Mouse (Mus musculus) liver, postnatal 0 days (tissue): ENCODE measurements around the gene Ttll3. TPM values are rescaled to one million over a fixed set of nuclear protein-coding genes. Genes with fewer than 3 reads are reported as not detected.

Experiments
- ATAC-seq: fragments of 200-750 bp; cut with Nextera tagmentation; 2 replicates; pipeline ENCODE4 v1.8.0; 2017; ENCODE audit warnings: mild to moderate bottlenecking, moderate library complexity
- DNase-seq: peaks from one replicate; pipeline ENCODE4 v3.0.0-alpha.2; 2016
- H3K27ac ChIP-seq: fragments of 300-500 bp; sonication (generic); 2 replicates; pipeline ENCODE4 v1.5.1; 2014; ENCODE audit warnings: antibody characterized with exemption, moderate library complexity, mild to moderate bottlenecking, low read depth
- H3K27me3 ChIP-seq: fragments of 300-500 bp; sonication (generic); 2 replicates; pipeline ENCODE4 v1.6.1; 2014; ENCODE audit warnings: low read length, control low read depth, mixed read lengths; ENCODE audit not compliant: insufficient read depth
- H3K36me3 ChIP-seq: fragments of 300-500 bp; sonication (generic); replicated peaks from 2 replicates; pipeline ENCODE4 v1.6.1; 2014; ENCODE audit warnings: mild to moderate bottlenecking, control low read depth, low read length, moderate library complexity, mixed read lengths; ENCODE audit not compliant: insufficient read depth
- H3K4me1 ChIP-seq: fragments of 300-500 bp; sonication (generic); 2 replicates; pipeline ENCODE4 v1.6.1; 2014; ENCODE audit warnings: antibody characterized with exemption, mild to moderate bottlenecking, control low read depth; ENCODE audit not compliant: insufficient read depth
- H3K4me2 ChIP-seq: fragments of 300-500 bp; sonication (generic); 2 replicates; pipeline ENCODE4 v1.6.1; 2014; ENCODE audit warnings: low read depth, mild to moderate bottlenecking, low read length, moderate library complexity, mixed read lengths
- H3K4me3 ChIP-seq: fragments of 300-500 bp; sonication (generic); 2 replicates; pipeline ENCODE4 v1.5.1; 2014; ENCODE audit warnings: low read depth, low read length
- H3K9ac ChIP-seq: fragments of 300-500 bp; sonication (generic); replicated peaks from 2 replicates; pipeline ENCODE4 v1.6.1; 2014; ENCODE audit warnings: mild to moderate bottlenecking, moderate library complexity
- H3K9me3 ChIP-seq: fragments of 300-500 bp; sonication (generic); 2 replicates; pipeline ENCODE4 v1.6.1; 2016; ENCODE audit warnings: mild to moderate bottlenecking, control low read depth, low read length, mixed read lengths
- CTCF ChIP-seq: sonication (generic); IDR thresholded peaks from 2 replicates; pipeline ENCODE4 v1.5.1; 2016; ENCODE audit warnings: antibody characterized with exemption, low read depth
- EP300 ChIP-seq: IDR thresholded peaks from 2 replicates; pipeline ENCODE4 v1.6.1; 2016; ENCODE audit warnings: antibody characterized with exemption, low read depth, mild to moderate bottlenecking
- WGBS: fragments of 180-500 bp; shearing (Covaris S2); extraction: QIAGEN DNeasy Blood & Tissue Kit; methylation state at CpG from one replicate; pipeline ENCODE4 v1.1.7; 2014; ENCODE audit not compliant: insufficient replicate concordance; 5-methylcytosine and 5-hydroxymethylcytosine counted together
- polyA plus RNA-seq: library from polyadenylated mRNA; unstranded; fragments of >200 nt; fragmentation: Nextera tagmentation; extraction: Ambion mirVana; gene quantifications from 2 replicates; pipeline ENCODE4 v1.2.1, GENCODE M21; 2015

Gene Ttll3
- polyA plus RNA-seq, 1 experiment from 2014 or later: 0.83 TPM

- H3K4me3 ChIP-seq: no peak overlapping the region
Observed at GRCm38 (mm10) chr6:113350538-113350937, 38.5 kb upstream of the Ttll3 start.

DNA sequence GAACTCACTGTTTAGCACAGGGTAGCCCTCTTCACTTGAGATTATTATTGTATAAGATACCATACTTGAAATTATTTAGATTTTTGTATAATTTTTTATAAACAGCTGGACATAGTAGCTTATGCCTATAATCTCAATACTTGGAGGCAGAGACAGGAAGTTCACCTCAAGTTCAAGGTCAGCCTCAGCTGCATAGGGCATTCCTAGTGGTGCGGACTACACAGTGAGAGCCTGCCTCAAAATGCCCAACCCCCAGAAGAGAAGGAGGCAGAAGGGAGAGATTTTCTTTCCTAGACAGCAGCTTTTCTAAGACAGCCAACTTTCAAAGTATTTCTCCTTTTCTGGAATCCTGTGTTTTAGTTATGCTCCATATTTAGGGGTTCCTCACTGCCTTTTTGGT is 37.9 kb upstream of the Ttll3 start:
- H3K4me1 ChIP-seq: no peaks in the 10 kb centered on the region
- no peak for TF ChIP-seq EP300
- TF ChIP-seq CTCF: no peak
- ATAC-seq (no peak), DNase-seq (no peak)
- H3K27ac ChIP-seq: 0 out of 2 replicates have a peak overlapping the region, but pooled peaks have one; percentile 30
- no peaks in the 10 kb centered on the region for H3K27me3 ChIP-seq
- no peaks in the 10 kb centered on the region for H3K9me3 ChIP-seq
- H3K36me3 ChIP-seq: no peaks in the 10 kb centered on the region
- WGBS: 74% methylated on average over 1 of the region's 1 CpGs
- H3K4me3 ChIP-seq: no peak overlapping the region
- H3K4me2 ChIP-seq: no peak overlapping the region
- no peak overlapping the region for H3K9ac ChIP-seq

More at GRCm38 (mm10) chr6:113350538-113350937, 38.5 kb upstream of the Ttll3 start:
- Histone ChIP-seq H3K9me3 (no peaks in the 10 kb centered on the region), H3K9ac (no peak overlapping the region), H3K27me3 (no peaks in the 10 kb centered on the region), H3K4me2 (no peak overlapping the region), H3K4me1 (no peaks in the 10 kb centered on the region), H3K27ac (no peak overlapping the region), H3K36me3 (no peaks in the 10 kb centered on the region)
- ATAC-seq: no peak
- no peak for DNase-seq
- TF ChIP-seq EP300: no peak
- no peak for TF ChIP-seq CTCF

- Histone ChIP-seq H3K27ac (0 out of 2 replicates have a peak overlapping the region, but pooled peaks have one; percentile 30), H3K4me3 (no peak overlapping the region), H3K4me2 (no peak overlapping the region), H3K4me1 (no peaks in the 10 kb centered on the region), H3K36me3 (no peaks in the 10 kb centered on the region), H3K27me3 (no peaks in the 10 kb centered on the region), H3K9ac (no peak overlapping the region), H3K9me3 (no peaks in the 10 kb centered on the region)
- TF ChIP-seq EP300: no peak
- no peak for TF ChIP-seq CTCF
- ATAC-seq (no peak), DNase-seq (no peak)
- WGBS: 32% methylated on average over 10 of the region's 10 CpGs
Observed at GRCm38 (mm10) chr6:113351653-113352052, 37.4 kb upstream of the Ttll3 start.

DNA sequence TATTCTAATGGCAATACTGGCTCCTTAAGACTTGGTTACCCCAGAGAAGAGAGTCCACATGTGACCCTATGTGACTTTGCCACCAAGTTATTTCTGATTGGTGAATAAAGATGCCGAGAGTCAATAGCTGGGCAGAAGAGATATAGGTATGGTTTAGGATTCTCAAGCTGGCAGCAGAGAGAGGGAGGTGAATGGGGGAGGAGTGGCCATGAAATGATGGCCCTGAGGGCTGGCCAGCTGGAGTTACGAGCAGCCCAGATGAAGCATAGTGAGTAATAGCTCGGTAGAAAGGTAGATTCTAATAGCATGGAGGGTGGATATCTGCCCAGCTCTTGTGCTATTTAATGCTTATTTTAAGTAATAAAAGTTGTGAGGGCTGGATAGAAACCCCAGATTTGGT is 36.2 kb upstream of the Ttll3 start:
- Histone ChIP-seq H3K27ac (no peak overlapping the region), H3K36me3 (no peaks in the 10 kb centered on the region), H3K4me2 (no peak overlapping the region), H3K4me3 (no peak overlapping the region), H3K27me3 (no peaks in the 10 kb centered on the region), H3K9ac (no peak overlapping the region), H3K9me3 (no peaks in the 10 kb centered on the region), H3K4me1 (no peaks in the 10 kb centered on the region)
- DNase-seq (no peak), ATAC-seq (no peak)
- 80% methylated on average over 3 of the region's 3 CpGs for WGBS
- TF ChIP-seq EP300 (no peak), CTCF (no peak)

DNA sequence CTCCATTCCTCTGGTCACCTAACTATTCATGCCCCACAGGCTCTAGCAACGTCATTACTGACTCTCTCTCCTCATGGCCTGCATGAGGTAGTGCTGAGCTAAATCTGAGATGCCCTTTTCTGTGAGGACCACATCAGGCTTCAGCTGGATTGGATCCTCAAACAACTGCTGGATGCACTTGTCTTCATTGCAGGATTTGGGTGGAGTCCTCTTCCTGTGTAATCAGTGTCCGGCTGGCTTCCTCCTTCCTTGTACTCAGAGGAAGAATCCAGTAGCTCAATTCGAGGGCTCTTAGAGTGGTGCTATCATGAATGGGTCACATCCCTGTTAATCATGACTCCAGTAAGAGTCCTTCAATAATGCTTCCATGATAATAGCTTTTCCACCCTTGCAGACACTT is 35.4 kb upstream of the Ttll3 start:
- H3K27ac ChIP-seq: no peak overlapping the region
- H3K27me3 ChIP-seq: no peaks in the 10 kb centered on the region
- 66% methylated on average over 3 of the region's 3 CpGs for WGBS
- ATAC-seq (no peak), DNase-seq (no peak)
- no peak overlapping the region for H3K4me2 ChIP-seq
- TF ChIP-seq EP300: no peak
- TF ChIP-seq CTCF: no peak
- H3K9me3 ChIP-seq: no peaks in the 10 kb centered on the region
- H3K4me1 ChIP-seq: no peaks in the 10 kb centered on the region
- no peaks in the 10 kb centered on the region for H3K36me3 ChIP-seq
- no peak overlapping the region for H3K4me3 ChIP-seq
- H3K9ac ChIP-seq: no peak overlapping the region

- no peaks in the 10 kb centered on the region for H3K36me3 ChIP-seq
- no peaks in the 10 kb centered on the region for H3K4me1 ChIP-seq
- H3K4me2 ChIP-seq: no peak overlapping the region
- TF ChIP-seq EP300 (no peak), CTCF (peak; percentile 28; the same call in 1 of the 2 replicates)
- no peak overlapping the region for H3K9ac ChIP-seq
- 71% methylated on average over 4 of the region's 4 CpGs for WGBS
- H3K4me3 ChIP-seq: no peak overlapping the region
- DNase-seq: no peak
- no peak overlapping the region for H3K27ac ChIP-seq
- no peaks in the 10 kb centered on the region for H3K27me3 ChIP-seq
- no peak for ATAC-seq
- H3K9me3 ChIP-seq: no peaks in the 10 kb centered on the region
Observed at GRCm38 (mm10) chr6:113361476-113361875, 27.6 kb upstream of the Ttll3 start.

- DNase-seq: no peak
Observed at GRCm38 (mm10) chr6:113362241-113362640, 26.8 kb upstream of the Ttll3 start.

More at GRCm38 (mm10) chr6:113362241-113362640, 26.8 kb upstream of the Ttll3 start:
- Histone ChIP-seq H3K36me3 (0 out of 2 replicates have a peak, but pooled peaks cover 3% of the 10 kb centered on the region), H3K9me3 (no peaks in the 10 kb centered on the region), H3K27ac (no peak overlapping the region), H3K4me3 (no peak overlapping the region), H3K4me2 (no peak overlapping the region), H3K4me1 (no peaks in the 10 kb centered on the region), H3K9ac (no peak overlapping the region), H3K27me3 (no peaks in the 10 kb centered on the region)
- ATAC-seq: no peak
- TF ChIP-seq CTCF (no peak), EP300 (no peak)
- 92% methylated on average over 1 of the region's 1 CpGs for WGBS
